Mouse (Mus musculus) cerebellum, postnatal 4 days (tissue): ENCODE results near the gene Hmga1.

Experiments used
- DNase-seq, 2 experiments: peaks; one replicate each; pipeline ENCODE4 v3.0.0; 2022; ENCODE audit warnings: low spot score in 2 of 2, mixed read lengths in 1 of 2

Hmga1 gene

GRCm38 (mm10) chr17:27560926-27561480, 4.7 kb downstream of the Hmga1 start:
- no peak for DNase-seq

GRCm38 (mm10) chr17:27561809-27562526, 5.7 kb downstream of the Hmga1 start:
- no peak for DNase-seq

GRCm38 (mm10) chr17:27563771-27564244, 7.5 kb downstream of the Hmga1 start:
- no peak for DNase-seq

GRCm38 (mm10) chr17:27564391-27565162, 8.3 kb downstream of the Hmga1 start:
- no peak for DNase-seq

- DNase-seq: peak; percentile 99 to 100
Observed at GRCm38 (mm10) chr17:27565163-27565941, 9.1 kb downstream of the Hmga1 start, which contains the start of gene AI413582. Gene AI413582, minus strand, starts transcription at chr17:27565756.

- DNase-seq: no peak
Observed at GRCm38 (mm10) chr17:27565942-27566267, 9.6 kb downstream of the Hmga1 start.

GRCm38 (mm10) chr17:27568228-27568627, 11.9 kb downstream of the Hmga1 start:
- DNase-seq: no peak

GRCm38 (mm10) chr17:27571315-27571714, 15.0 kb downstream of the Hmga1 start:
- DNase-seq: no peak

- DNase-seq: no peak
Observed at GRCm38 (mm10) chr17:27573772-27574320, 17.5 kb downstream of the Hmga1 start.

- DNase-seq: peak in 1 of 2 experiments; percentile 90
Observed at GRCm38 (mm10) chr17:27574470-27575115, 18.3 kb downstream of the Hmga1 start.

GRCm38 (mm10) chr17:27575116-27575776, 18.9 kb downstream of the Hmga1 start:
- no peak for DNase-seq

GRCm38 (mm10) chr17:27576056-27576455, 19.8 kb downstream of the Hmga1 start:
- no peak for DNase-seq

GRCm38 (mm10) chr17:27577468-27577867, 21.2 kb downstream of the Hmga1 start:
- DNase-seq: no peak

GRCm38 (mm10) chr17:27578487-27578886, 22.2 kb downstream of the Hmga1 start:
- DNase-seq: no peak

GRCm38 (mm10) chr17:27579816-27580215, 23.5 kb downstream of the Hmga1 start:
- DNase-seq: peak in 1 of 2 experiments; percentile 62

GRCm38 (mm10) chr17:27580392-27581068, 24.2 kb downstream of the Hmga1 start:
- no peak for DNase-seq

- DNase-seq: no peak
Observed at GRCm38 (mm10) chr17:27583185-27583894, 27.0 kb downstream of the Hmga1 start.

- no peak for DNase-seq
Observed at GRCm38 (mm10) chr17:27586661-27587060, 30.4 kb downstream of the Hmga1 start.

- DNase-seq: no peak
Observed at GRCm38 (mm10) chr17:27587252-27587651, 31.0 kb downstream of the Hmga1 start.
